8 mouse cellular contexts compared by ENCODE assay signal in the genomic region with DNA sequence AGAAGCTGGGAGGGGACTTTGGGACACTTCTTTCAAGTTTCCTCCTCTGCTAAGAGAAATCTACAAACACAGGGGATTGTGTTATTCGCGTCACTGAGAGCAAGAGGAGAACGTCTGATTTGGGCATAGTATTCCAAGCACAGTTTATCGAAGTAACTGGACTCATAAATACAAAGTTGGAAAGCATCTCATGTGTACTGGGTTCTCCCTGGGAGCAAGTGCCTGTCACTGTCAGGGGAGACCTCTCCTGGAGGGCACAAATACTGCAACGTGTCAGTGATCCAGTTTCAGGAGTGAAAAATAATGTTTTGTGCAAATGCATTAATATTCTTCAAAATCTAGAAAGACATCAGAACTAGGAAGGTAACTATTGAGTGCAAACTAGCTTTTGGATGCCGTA. TPM values are rescaled to one million over a fixed set of nuclear protein-coding genes. Genes with fewer than 3 reads are reported as not detected.
DNase-seq lines count a peak whose midpoint lies in the region; ATAC-seq and TF ChIP-seq lines count a peak whose summit lies in the region.

No protein-coding gene starts in this region.

- WGBS in hindbrain, embryonic 11.5 days, result 29% methylated on average over 6 of the region's 6 CpGs
- 19% methylated on average over 6 of the region's 6 CpGs for WGBS in limb, embryonic 14.5 days
- WGBS in midbrain, embryonic 15.5 days, result 23% methylated on average over 6 of the region's 6 CpGs

- no peaks in the 10 kb centered on the region for H3K9me3 ChIP-seq in hindbrain, embryonic 11.5 days (ENCODE audit: control insufficient read depth, low read length)
- H3K9me3 ChIP-seq in limb, embryonic 14.5 days (ENCODE audit: control insufficient read depth, low read length), result no peaks in the 10 kb centered on the region
- no peaks in the 10 kb centered on the region for H3K9me3 ChIP-seq in midbrain, embryonic 15.5 days

- H3K4me2 ChIP-seq in hindbrain, embryonic 11.5 days (replicated peaks; ENCODE audit: low read depth, low read length), result peak overlapping the region; percentile 71
- peak overlapping the region; percentile 69 for H3K4me2 ChIP-seq in limb, embryonic 14.5 days (replicated peaks; ENCODE audit: low read depth, low read length, severe bottlenecking)
- H3K4me2 ChIP-seq in midbrain, embryonic 15.5 days, result peak overlapping the region; percentile 85

- peak; percentile 65; the same call in 1 of the 2 replicates for ATAC-seq in hindbrain, embryonic 11.5 days (ENCODE audit: low FRiP score)
- no peak for ATAC-seq in limb, embryonic 14.5 days (ENCODE audit: low FRiP score, low read depth)
- peak; percentile 66; the same call in 1 of the 2 replicates for ATAC-seq in midbrain, embryonic 15.5 days (replicated peaks)

- DNase-seq in right cerebral cortex, adult 2 months (ENCODE audit: low spot score in 2 of 2), result peak; percentile 15 to 20
- DNase-seq in right cerebral cortex, postnatal 36 days (ENCODE audit: low spot score in 2 of 2), result no peak
- peak; percentile 25 for DNase-seq in ZHBTc4 (ENCODE audit: low read depth, low spot score)
- DNase-seq in fibroblast of lung, adult 2 months (ENCODE audit: low read depth), result peak; percentile 28
- peak; percentile 48 for DNase-seq in hindbrain, embryonic 11.5 days (ENCODE audit: low spot score)
- peak; percentile 50 for DNase-seq in limb, embryonic 14.5 days (ENCODE audit: low spot score)
- no peak for DNase-seq in right cerebral cortex, postnatal 10 days (ENCODE audit: low spot score in 2 of 2)

- no peaks in the 10 kb centered on the region for H3K36me3 ChIP-seq in hindbrain, embryonic 11.5 days (ENCODE audit: control insufficient read depth, insufficient read depth, low read length)
- H3K36me3 ChIP-seq in limb, embryonic 14.5 days (ENCODE audit: control insufficient read depth, insufficient read depth, low read length), result no peaks in the 10 kb centered on the region
- H3K36me3 ChIP-seq in midbrain, embryonic 15.5 days (replicated peaks), result no peaks in the 10 kb centered on the region

- peak overlapping the region; percentile 32 for H3K4me3 ChIP-seq in hindbrain, embryonic 11.5 days (ENCODE audit: low read depth, low read length)
- peak overlapping the region; percentile 49 for H3K4me3 ChIP-seq in limb, embryonic 14.5 days (replicated peaks; ENCODE audit: low read length)
- H3K4me3 ChIP-seq in midbrain, embryonic 15.5 days, result peak overlapping the region; percentile 44

- no peaks in the 10 kb centered on the region for H3K27me3 ChIP-seq in hindbrain, embryonic 11.5 days (ENCODE audit: control insufficient read depth, insufficient read depth, low read length)
- no peaks in the 10 kb centered on the region for H3K27me3 ChIP-seq in limb, embryonic 14.5 days (ENCODE audit: control insufficient read depth, insufficient read depth, low read length)
- H3K27me3 ChIP-seq in midbrain, embryonic 15.5 days (replicated peaks), result no peaks in the 10 kb centered on the region

- H3K4me1 ChIP-seq in hindbrain, embryonic 11.5 days (replicated peaks; ENCODE audit: control insufficient read depth, insufficient read depth, low read length), result no peaks in the 10 kb centered on the region
- H3K4me1 ChIP-seq in limb, embryonic 14.5 days (ENCODE audit: control insufficient read depth, insufficient read depth, low read length), result 0 out of 2 replicates have a peak, but pooled peaks cover 3% of the 10 kb centered on the region
- H3K4me1 ChIP-seq in midbrain, embryonic 15.5 days, result 0 out of 2 replicates have a peak, but pooled peaks cover 3% of the 10 kb centered on the region

- no peak overlapping the region for H3K27ac ChIP-seq in hindbrain, embryonic 11.5 days (ENCODE audit: low read depth, low read length)
- no peak overlapping the region for H3K27ac ChIP-seq in limb, embryonic 14.5 days (replicated peaks; ENCODE audit: low read depth, low read length)
- H3K27ac ChIP-seq in midbrain, embryonic 15.5 days, result no peak overlapping the region

- peak overlapping the region; percentile 52; the same call in 1 of the 2 replicates for H3K9ac ChIP-seq in hindbrain, embryonic 11.5 days (ENCODE audit: low read depth, low read length)
- H3K9ac ChIP-seq in limb, embryonic 14.5 days (ENCODE audit: low read depth, low read length, severe bottlenecking), result peak overlapping the region; percentile 56
- H3K9ac ChIP-seq in midbrain, embryonic 15.5 days, result no peak overlapping the region

- TF ChIP-seq POLR2A in limb, embryonic 14.5 days (IDR thresholded peaks at IDR 0.05; ENCODE audit: borderline replicate concordance, extremely low read depth, insufficient read depth, insufficient read length), result no peak

RNA-seq across cellular contexts. Expression of gene Il21, which starts 27.9 kb away (rescaled TPM):
- polyA plus RNA-seq in hindbrain, embryonic 11.5 days (2014; fragmentation: Nextera tagmentation; extraction: Ambion mirVana), result not detected in 2 replicates
- not detected in 2 replicates for polyA plus RNA-seq in limb, embryonic 14.5 days (2012; rRNA removed)
- polyA plus RNA-seq in limb, embryonic 14.5 days (2014; fragmentation: Nextera tagmentation; extraction: Ambion mirVana), result not detected in 2 replicates
- not detected in 2 replicates for polyA plus RNA-seq in midbrain, embryonic 15.5 days (2015; fragmentation: Nextera tagmentation; extraction: Ambion mirVana)

Comparison
In these comparisons a context has a peak if more than half of its experiments do, and no peak if none do; other contexts are left out.
1. DNase-seq: peak in right cerebral cortex, adult 2 months (2 of 2), ZHBTc4 (single experiment), fibroblast of lung, adult 2 months (single experiment), hindbrain, embryonic 11.5 days (single experiment) and limb, embryonic 14.5 days (single experiment); none in right cerebral cortex, postnatal 36 days (0 of 2) and right cerebral cortex, postnatal 10 days (0 of 2).
2. Peak in every context shown above with its lines, with median percentiles within 50 percentile points of each other: H3K4me2 ChIP-seq and H3K4me3 ChIP-seq.